Mouse (Mus musculus): Measurements from ENCODE around the gene Dnajc4.

The Dnajc4 gene

GRCm38 (mm10) chr19:6974211-6975205 lies 17.9 kb downstream of the Dnajc4 start, which contains the start of gene Ppp1r14b:
Ppp1r14b (plus strand) TSS chr19:6974968.
- DNase-seq = peak; percentile 74

GRCm38 (mm10) chr19:6973581-6974190 lies 18.7 kb downstream of the Dnajc4 start:
- DNase-seq = no peak

DNA sequence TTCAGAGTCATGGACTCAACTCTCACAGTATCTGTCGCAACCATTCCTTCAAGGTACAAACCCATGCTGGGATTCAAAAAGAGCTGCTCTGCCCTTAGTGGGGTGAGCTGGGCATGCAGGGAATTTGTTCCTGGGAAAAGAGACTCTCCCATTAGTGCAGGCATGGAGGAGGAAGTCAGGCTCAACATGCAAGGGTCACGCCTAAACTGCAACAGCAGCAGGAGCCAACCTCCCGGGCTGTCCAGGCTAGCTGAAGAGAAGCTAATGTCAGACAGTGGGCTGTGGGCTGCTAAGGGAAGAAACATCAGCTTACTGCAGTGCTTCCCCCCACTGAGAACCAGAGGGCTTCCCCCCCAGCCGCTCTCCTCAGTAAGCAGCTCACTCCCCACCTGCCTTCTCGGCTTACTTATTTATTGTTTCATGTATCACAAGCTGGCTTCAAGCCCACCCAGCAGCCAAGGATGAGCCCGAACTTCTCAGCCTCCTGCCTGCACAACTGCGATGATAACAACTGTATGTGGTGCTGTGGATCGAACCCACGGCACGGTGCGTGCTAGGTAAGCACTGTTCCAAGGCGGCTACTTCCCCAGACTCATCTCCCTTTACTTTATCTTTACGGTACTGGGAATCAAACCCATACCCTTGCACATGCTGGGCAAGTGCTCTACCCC lies 20.0 kb downstream of the Dnajc4 start:
- DNase-seq = no peak

DNA sequence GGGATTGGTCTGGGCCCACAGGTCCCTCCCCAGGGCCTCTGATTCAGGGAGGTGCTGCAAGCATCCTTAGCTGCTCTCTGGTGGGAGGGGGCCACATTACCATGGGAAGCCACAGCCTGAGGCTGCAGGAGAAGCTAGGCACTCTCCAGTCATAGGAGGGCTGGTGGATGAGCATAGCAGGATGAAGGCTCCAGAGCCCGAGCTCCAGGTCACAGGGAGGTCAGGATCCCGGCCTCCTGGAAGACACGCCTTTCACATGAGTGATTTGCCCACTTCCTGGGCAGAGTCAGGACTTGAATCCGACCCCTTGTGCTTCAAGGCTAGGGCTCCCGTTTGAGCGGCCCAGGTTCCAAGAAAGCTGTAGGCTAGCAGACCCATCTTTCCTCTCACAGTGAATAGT lies 20.7 kb downstream of the Dnajc4 start:
- no peak for DNase-seq

GRCm38 (mm10) chr19:6970460-6971085 lies 21.8 kb downstream of the Dnajc4 start:
- DNase-seq = no peak

DNA sequence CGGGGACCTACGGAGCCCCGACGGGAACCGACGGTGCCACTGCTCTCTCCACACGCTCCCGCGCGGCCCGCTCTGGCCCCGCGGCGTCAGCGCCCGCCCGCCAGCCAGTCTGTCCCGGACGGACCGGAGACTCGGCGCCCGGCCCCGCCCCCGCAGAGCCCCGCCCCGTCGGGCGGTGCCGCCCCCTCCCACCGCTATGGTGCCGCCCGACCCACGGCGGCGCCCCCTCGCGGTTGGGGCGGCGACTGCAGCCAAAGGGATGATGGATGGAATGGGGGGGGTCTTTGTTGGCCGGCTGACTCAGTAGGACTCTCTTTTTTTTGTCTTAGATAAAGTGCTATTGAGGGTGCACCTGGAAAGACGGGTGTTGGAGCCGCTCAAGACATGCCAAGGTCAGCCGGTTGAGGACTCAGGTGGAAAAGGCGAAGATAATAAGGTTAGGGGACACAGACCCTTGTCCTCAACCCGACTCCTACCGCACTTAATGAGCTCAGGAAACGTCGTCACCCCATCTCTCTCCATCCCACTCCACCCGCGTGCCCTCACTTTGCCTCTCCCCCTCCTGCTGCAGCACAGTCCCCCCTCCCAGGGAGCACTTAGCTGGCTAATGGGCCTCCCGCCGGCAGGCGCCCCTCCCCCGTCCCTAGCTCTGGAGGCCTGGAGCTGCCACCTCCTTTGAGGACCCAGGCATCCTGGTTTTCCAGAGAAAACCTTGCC lies 22.5 kb downstream of the Dnajc4 start:
- no peak for DNase-seq

- DNase-seq = no peak
Measured at GRCm38 (mm10) chr19:6969291-6969664, 23.1 kb downstream of the Dnajc4 start.

GRCm38 (mm10) chr19:6968491-6969271 lies 23.7 kb downstream of the Dnajc4 start:
- DNase-seq = no peak

DNA sequence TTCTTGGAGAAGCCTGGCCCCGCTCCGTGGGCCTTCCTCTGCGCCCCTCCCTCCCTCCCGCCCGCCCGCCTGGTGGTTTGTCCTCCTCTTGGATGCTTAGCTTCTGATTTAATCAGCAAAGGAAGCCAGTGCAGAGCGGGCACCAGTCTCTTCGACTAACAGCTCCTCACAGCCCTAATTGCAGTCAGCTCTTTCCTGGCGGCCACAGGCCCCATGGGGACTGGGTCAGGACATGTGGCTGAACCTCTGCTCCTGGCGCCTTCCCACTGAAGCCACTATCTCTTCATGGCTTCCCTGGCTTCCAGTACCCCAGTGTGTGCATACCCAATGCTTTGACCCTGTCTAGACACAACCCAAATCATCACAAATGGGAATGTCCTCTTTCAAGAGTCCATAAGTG lies 35.9 kb downstream of the Dnajc4 start:
- no peak for DNase-seq

DNA sequence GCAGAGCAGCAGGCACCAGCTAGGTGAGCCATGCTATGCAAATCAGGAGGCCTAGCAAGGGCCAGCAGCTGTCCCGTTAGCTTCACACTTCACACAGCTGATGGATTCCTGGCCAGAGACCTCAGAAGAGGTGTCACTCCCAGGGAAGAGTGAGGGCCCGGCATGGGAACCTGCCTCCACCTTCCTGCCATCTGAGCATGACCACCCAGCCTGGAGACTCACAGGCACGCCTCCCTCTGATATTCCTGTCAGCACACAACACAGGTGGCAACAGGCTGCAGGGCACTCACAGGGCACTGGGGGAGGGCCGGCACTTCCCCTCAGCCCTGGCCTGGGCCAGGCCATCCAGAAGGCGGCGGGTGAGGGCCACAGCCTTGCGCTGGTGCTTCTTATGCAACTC lies 36.9 kb downstream of the Dnajc4 start:
- DNase-seq = no peak

DNA sequence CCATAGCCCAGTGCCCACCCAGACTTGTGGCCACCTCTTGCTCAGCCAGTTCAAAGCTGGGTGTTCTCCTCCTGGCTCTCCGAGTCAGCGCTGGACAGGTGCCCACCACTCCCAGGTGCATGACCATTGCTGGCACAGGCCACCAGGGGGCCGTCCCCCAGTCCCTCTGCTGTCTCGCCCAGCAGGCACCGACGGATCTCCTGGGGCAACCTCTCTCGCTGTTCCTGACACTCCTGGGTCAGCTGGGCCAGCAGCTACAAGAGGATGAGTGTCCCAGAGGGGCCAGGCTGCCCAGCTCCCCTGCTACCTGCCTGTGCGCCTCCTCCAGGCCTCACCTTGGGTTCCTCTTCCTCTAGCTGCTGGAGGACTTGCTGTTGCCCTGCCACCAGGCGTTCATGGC lies 38.3 kb downstream of the Dnajc4 start:
- DNase-seq = no peak

DNA sequence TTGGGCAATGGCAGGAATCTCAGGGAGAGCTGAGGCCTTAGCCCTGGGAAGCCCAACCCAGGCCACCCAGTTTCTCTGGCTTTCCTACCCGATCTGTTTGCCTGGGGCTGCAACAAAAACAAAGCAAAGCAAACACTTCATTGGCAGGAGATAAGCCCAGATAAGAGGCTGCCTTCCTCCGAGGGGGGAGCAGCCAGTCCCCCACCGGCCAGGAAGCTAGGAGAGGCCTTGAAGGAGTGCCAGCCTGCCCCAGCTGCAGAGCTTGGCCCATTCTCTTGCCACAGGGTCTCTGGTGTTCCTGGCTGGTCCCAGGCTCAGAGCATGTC lies 39.7 kb downstream of the Dnajc4 start:
- DNase-seq = no peak

- DNase-seq = peak; percentile 69
Measured at GRCm38 (mm10) chr19:6951994-6952711, 40.2 kb downstream of the Dnajc4 start.

- DNase-seq = peak; percentile 97
Measured at GRCm38 (mm10) chr19:6951381-6951968, 40.9 kb downstream of the Dnajc4 start.

DNA sequence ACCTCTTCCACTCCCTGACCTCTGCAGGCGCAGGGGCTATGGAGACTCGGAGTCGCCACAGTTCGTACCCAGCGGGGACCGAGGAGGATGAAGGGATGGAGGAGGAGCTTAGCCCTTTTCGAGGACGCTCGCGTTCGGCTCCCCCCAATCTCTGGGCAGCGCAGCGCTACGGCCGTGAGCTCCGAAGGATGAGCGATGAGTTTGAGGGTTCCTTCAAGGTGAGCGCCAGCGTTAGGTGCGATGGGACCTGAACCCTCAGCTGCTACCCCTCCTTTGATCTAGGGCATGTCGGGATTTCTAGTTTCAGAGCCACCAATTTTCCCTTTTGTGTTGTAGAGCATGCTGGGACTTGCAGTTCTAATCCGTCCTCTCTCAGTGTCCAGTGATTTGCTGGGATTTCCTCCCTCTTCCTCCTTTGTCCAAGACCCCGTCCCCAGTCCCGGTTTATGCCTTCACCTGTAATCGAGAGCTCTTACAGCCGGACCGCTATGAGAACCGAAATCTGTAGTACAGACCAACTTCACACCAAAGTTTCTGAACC lies 41.7 kb downstream of the Dnajc4 start:
- peak; percentile 56 for DNase-seq

GRCm38 (mm10) chr19:6949951-6950350 lies 42.4 kb downstream of the Dnajc4 start:
- DNase-seq = no peak

GRCm38 (mm10) chr19:6949532-6949931 lies 42.8 kb downstream of the Dnajc4 start:
- no peak for DNase-seq

DNA sequence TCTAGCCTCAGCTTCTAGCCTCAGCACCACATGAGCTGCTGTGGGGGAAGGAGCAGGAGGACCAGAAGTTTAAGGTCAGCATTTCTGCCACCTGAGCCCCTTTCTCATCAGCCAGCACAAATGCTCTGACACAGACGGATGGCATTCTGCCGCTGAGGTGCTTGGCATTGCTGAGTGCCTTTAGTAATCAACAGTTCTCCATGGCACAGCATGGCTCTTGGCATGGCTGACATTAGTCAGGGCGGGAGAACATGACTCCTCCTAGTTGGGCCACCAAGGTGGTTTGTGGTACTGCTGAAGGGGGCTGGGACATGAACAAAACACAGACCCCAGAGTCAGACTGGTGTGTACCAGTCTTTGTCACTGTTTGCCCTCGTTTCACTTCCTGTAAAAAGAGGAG lies 44.2 kb downstream of the Dnajc4 start:
- DNase-seq = no peak

DNA sequence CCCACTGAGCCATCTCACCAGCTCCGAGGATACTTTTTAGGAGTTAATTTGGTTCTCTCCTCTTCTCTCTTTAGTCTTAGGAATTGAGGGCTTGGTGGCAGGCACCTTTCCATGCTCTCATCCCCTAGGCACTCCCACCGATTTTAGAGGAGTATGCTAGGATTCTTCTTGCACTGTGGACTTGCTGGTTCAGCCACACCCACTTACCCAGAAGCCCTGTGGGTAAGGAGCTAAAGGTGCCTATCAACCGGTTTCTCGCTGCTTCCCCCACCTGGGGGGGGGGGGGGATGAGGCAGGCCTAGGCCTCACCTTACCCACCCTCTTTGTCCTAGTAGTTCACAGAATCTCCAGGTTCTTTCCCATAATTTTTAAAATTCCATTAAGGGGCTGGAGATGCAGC lies 44.6 kb downstream of the Dnajc4 start:
- DNase-seq = no peak

GRCm38 (mm10) chr19:6943709-6944108 lies 48.7 kb downstream of the Dnajc4 start:
- no peak for DNase-seq
